Mouse (Mus musculus) lung, postnatal 0 days (tissue): ENCODE data around the gene Lhfpl4. TPM values are rescaled to one million over a fixed set of nuclear protein-coding genes. Genes with fewer than 3 reads are reported as not detected.

Source experiments
- ATAC-seq: fragments of 200-750 bp; cut with Nextera tagmentation; 2 replicates; pipeline ENCODE4 v1.8.0; 2017; ENCODE audit warnings: moderate library complexity
- DNase-seq: peaks from one replicate; pipeline ENCODE4 v3.0.0-alpha.2; 2016; ENCODE audit warnings: low spot score
- H3K27ac ChIP-seq: fragments of 300-500 bp; sonication (generic); 2 replicates; pipeline ENCODE4 v1.5.1; 2014; ENCODE audit warnings: antibody characterized with exemption, mild to moderate bottlenecking, low read length, mixed read lengths
- H3K27me3 ChIP-seq: fragments of 300-500 bp; sonication (generic); replicated peaks from 2 replicates; pipeline ENCODE4 v1.6.1; 2014; ENCODE audit warnings: low read length, mixed read lengths; ENCODE audit not compliant: insufficient read depth
- H3K36me3 ChIP-seq: fragments of 300-500 bp; sonication (generic); 2 replicates; pipeline ENCODE4 v1.6.1; 2014; ENCODE audit warnings: low read length, mixed read lengths; ENCODE audit not compliant: insufficient read depth
- H3K4me1 ChIP-seq: fragments of 300-500 bp; sonication (generic); 2 replicates; pipeline ENCODE4 v1.6.1; 2014; ENCODE audit warnings: antibody characterized with exemption, low read depth, low read length, mixed read lengths; ENCODE audit not compliant: insufficient read depth
- H3K4me2 ChIP-seq: fragments of 300-500 bp; sonication (generic); replicated peaks from 2 replicates; pipeline ENCODE4 v1.6.1; 2014; ENCODE audit warnings: low read depth, mild to moderate bottlenecking, low read length, moderate library complexity, mixed read lengths
- H3K4me3 ChIP-seq: fragments of 300-500 bp; sonication (generic); 2 replicates; pipeline ENCODE4 v1.5.1; 2014; ENCODE audit warnings: low read depth, low read length
- H3K9ac ChIP-seq: fragments of 300-500 bp; sonication (generic); replicated peaks from 2 replicates; pipeline ENCODE4 v1.6.1; 2014; ENCODE audit warnings: low read depth, mild to moderate bottlenecking
- H3K9me3 ChIP-seq: fragments of 300-500 bp; sonication (generic); 2 replicates; pipeline ENCODE4 v1.6.1; 2016; ENCODE audit warnings: low read length, mixed read lengths
- CTCF ChIP-seq: IDR thresholded peaks from 2 replicates; pipeline ENCODE4 v1.5.1; 2016; ENCODE audit warnings: antibody characterized with exemption, mild to moderate bottlenecking
- EP300 ChIP-seq: IDR thresholded peaks from 2 replicates; pipeline ENCODE4 v1.6.1; 2016; ENCODE audit warnings: antibody characterized with exemption, mild to moderate bottlenecking, control low read depth
- whole genome bisulfite sequencing: fragments of 180-500 bp; shearing (Covaris S2); extraction: QIAGEN DNeasy Blood & Tissue Kit; methylation state at CpG from one replicate; pipeline ENCODE4 v1.1.7; 2014; 5-methylcytosine and 5-hydroxymethylcytosine counted together
- polyA plus RNA-seq: library from polyadenylated mRNA; unstranded; fragments of >200 nt; fragmentation: Nextera tagmentation; extraction: Ambion mirVana; gene quantifications from 2 replicates; pipeline ENCODE4 v1.2.1, GENCODE M21; 2015

Lhfpl4 gene
- polyA plus RNA-seq, 1 experiment from 2014 or later, result 0.25 TPM

GRCm38 (mm10) chr6:113184163-113184562, 11.0 kb downstream of the Lhfpl4 start:
- 52% methylated on average over 9 of the region's 9 CpGs for WGBS
- no peaks in the 10 kb centered on the region for H3K27me3 ChIP-seq
- DNase-seq (no peak), ATAC-seq (no peak)
- no peaks in the 10 kb centered on the region for H3K9me3 ChIP-seq
- H3K9ac ChIP-seq, result no peak overlapping the region
- H3K36me3 ChIP-seq, result no peaks in the 10 kb centered on the region
- H3K4me1 ChIP-seq, result no peaks in the 10 kb centered on the region
- H3K27ac ChIP-seq, result no peak overlapping the region
- H3K4me2 ChIP-seq, result no peak overlapping the region
- TF ChIP-seq CTCF, result no peak
- TF ChIP-seq EP300, result no peak
- no peak overlapping the region for H3K4me3 ChIP-seq

- no peaks in the 10 kb centered on the region for H3K4me1 ChIP-seq
- no peak for TF ChIP-seq CTCF
- TF ChIP-seq EP300, result no peak
- ATAC-seq, result no peak
- H3K27ac ChIP-seq, result no peak overlapping the region
- H3K9me3 ChIP-seq, result no peaks in the 10 kb centered on the region
- no peak overlapping the region for H3K4me2 ChIP-seq
- DNase-seq, result no peak
- no peaks in the 10 kb centered on the region for H3K36me3 ChIP-seq
- H3K9ac ChIP-seq, result no peak overlapping the region
- 34% methylated on average over 4 of the region's 4 CpGs for WGBS
- H3K27me3 ChIP-seq, result no peaks in the 10 kb centered on the region
- no peak overlapping the region for H3K4me3 ChIP-seq
Measured at GRCm38 (mm10) chr6:113179195-113179733, 15.9 kb downstream of the Lhfpl4 start.

GRCm38 (mm10) chr6:113178286-113179194, 16.6 kb downstream of the Lhfpl4 start:
- Histone ChIP-seq H3K9me3 (no peaks in the 10 kb centered on the region), H3K27ac (no peak overlapping the region), H3K4me1 (no peaks in the 10 kb centered on the region), H3K36me3 (no peaks in the 10 kb centered on the region), H3K4me3 (no peak overlapping the region), H3K9ac (no peak overlapping the region), H3K4me2 (no peak overlapping the region), H3K27me3 (no peaks in the 10 kb centered on the region)
- WGBS, result 22% methylated on average over 14 of the region's 14 CpGs
- ATAC-seq, result no peak
- TF ChIP-seq EP300 (no peak), CTCF (no peak)
- no peak for DNase-seq

GRCm38 (mm10) chr6:113176613-113177012, 18.6 kb downstream of the Lhfpl4 start:
- ATAC-seq (no peak), DNase-seq (no peak)
- H3K4me3 ChIP-seq, result no peak overlapping the region
- no peaks in the 10 kb centered on the region for H3K27me3 ChIP-seq
- H3K36me3 ChIP-seq, result no peaks in the 10 kb centered on the region
- H3K27ac ChIP-seq, result no peak overlapping the region
- TF ChIP-seq CTCF (no peak), EP300 (no peak)
- no peaks in the 10 kb centered on the region for H3K9me3 ChIP-seq
- WGBS, result 81% methylated on average over 8 of the region's 8 CpGs
- H3K9ac ChIP-seq, result no peak overlapping the region
- H3K4me2 ChIP-seq, result no peak overlapping the region
- H3K4me1 ChIP-seq, result no peaks in the 10 kb centered on the region

GRCm38 (mm10) chr6:113175469-113175868, 19.7 kb downstream of the Lhfpl4 start:
- Histone ChIP-seq H3K9ac (no peak overlapping the region), H3K9me3 (no peaks in the 10 kb centered on the region), H3K36me3 (no peaks in the 10 kb centered on the region), H3K4me1 (no peaks in the 10 kb centered on the region), H3K4me2 (no peak overlapping the region), H3K4me3 (no peak overlapping the region), H3K27me3 (no peaks in the 10 kb centered on the region), H3K27ac (no peak overlapping the region)
- ATAC-seq, result no peak
- TF ChIP-seq EP300, result no peak
- no peak for TF ChIP-seq CTCF
- DNase-seq, result no peak
- 74% methylated on average over 3 of the region's 3 CpGs for WGBS

GRCm38 (mm10) chr6:113172568-113172967, 22.6 kb downstream of the Lhfpl4 start:
- H3K4me3 ChIP-seq, result no peak overlapping the region
- ATAC-seq (no peak; the same call in 1 of the 2 replicates), DNase-seq (peak; percentile 50)
- H3K9me3 ChIP-seq, result no peaks in the 10 kb centered on the region
- H3K27me3 ChIP-seq, result no peaks in the 10 kb centered on the region
- H3K27ac ChIP-seq, result no peak overlapping the region
- no peak overlapping the region for H3K9ac ChIP-seq
- peak; percentile 85 for TF ChIP-seq CTCF
- no peak for TF ChIP-seq EP300
- no peak overlapping the region for H3K4me2 ChIP-seq
- WGBS, result 50% methylated on average over 1 of the region's 1 CpGs
- no peaks in the 10 kb centered on the region for H3K4me1 ChIP-seq
- no peaks in the 10 kb centered on the region for H3K36me3 ChIP-seq
